Mouse (Mus musculus): ENCODE results near the gene Bex6. TPM values are rescaled to one million over a fixed set of nuclear protein-coding genes. Genes with fewer than 3 reads are reported as not detected.

The Bex6 gene
- total RNA-seq, 2 experiments from 2014 or later, result not detected

Other genes starting within 250 kb of the Bex6 start
- 10 to 100 TPM in 1 of 2 experiments, 1 to 10 TPM in 1; 7.9 to 12.9 TPM for gene Pigz, start 246.0 kb upstream of the Bex6 start, total RNA-seq (2021)
- 10 to 100 TPM; 52.4 to 54.4 TPM for gene 0610012G03Rik, start 231.3 kb upstream of the Bex6 start, total RNA-seq (2021)
- 10 to 100 TPM; 44.8 to 45.9 TPM for gene Ncbp2, start 231.3 kb upstream of the Bex6 start, total RNA-seq (2021)
- gene Senp5, start 176.5 kb upstream of the Bex6 start, total RNA-seq (2021), result 10 to 100 TPM; 41.7 to 43.8 TPM
- 10 to 100 TPM; 29.0 to 30.5 TPM for gene Pak2, start 100.5 kb upstream of the Bex6 start, total RNA-seq (2021)
- 10 to 100 TPM; 27.7 to 33.5 TPM for gene Pigx, start 80.1 kb upstream of the Bex6 start, total RNA-seq (2021)
- 10 to 100 TPM; 59.0 to 63.1 TPM for gene Cep19, start 80.0 kb upstream of the Bex6 start, total RNA-seq (2021)
- 10 to 100 TPM in 1 of 2 experiments, 1 to 10 TPM in 1; 7.3 to 10.3 TPM for gene Nrros, start 14.2 kb upstream of the Bex6 start, total RNA-seq (2021)
- gene Fbxo45, start 67.3 kb downstream of the Bex6 start, total RNA-seq (2021), result 10 to 100 TPM; 39.7 to 39.8 TPM
- 10 to 100 TPM; 11.3 to 13.3 TPM for gene Wdr53, start 67.4 kb downstream of the Bex6 start, total RNA-seq (2021)
- gene Smco1, start 91.6 kb downstream of the Bex6 start, total RNA-seq (2021), result not detected
- 10 to 100 TPM; 29.6 to 34.4 TPM for gene Rnf168, start 97.6 kb downstream of the Bex6 start, total RNA-seq (2021)
- 10 to 100 TPM; 52.5 to 59.5 TPM for gene Ubxn7, start 152.4 kb downstream of the Bex6 start, total RNA-seq (2021)
- gene Tm4sf19, start 220.7 kb downstream of the Bex6 start, total RNA-seq (2021), result under 1 TPM in 1 of 2 experiments, not detected in 1; 0.28 TPM
- gene Tctex1d2, start 239.9 kb downstream of the Bex6 start, total RNA-seq (2021), result 10 to 100 TPM; 13.9 to 16.1 TPM